Mouse (Mus musculus): Measurements from ENCODE around the gene Pard6a.
A peak's percentile ranks its signal among the peaks of the same experiment; 100 is the strongest.

Gene Pard6a

DNA sequence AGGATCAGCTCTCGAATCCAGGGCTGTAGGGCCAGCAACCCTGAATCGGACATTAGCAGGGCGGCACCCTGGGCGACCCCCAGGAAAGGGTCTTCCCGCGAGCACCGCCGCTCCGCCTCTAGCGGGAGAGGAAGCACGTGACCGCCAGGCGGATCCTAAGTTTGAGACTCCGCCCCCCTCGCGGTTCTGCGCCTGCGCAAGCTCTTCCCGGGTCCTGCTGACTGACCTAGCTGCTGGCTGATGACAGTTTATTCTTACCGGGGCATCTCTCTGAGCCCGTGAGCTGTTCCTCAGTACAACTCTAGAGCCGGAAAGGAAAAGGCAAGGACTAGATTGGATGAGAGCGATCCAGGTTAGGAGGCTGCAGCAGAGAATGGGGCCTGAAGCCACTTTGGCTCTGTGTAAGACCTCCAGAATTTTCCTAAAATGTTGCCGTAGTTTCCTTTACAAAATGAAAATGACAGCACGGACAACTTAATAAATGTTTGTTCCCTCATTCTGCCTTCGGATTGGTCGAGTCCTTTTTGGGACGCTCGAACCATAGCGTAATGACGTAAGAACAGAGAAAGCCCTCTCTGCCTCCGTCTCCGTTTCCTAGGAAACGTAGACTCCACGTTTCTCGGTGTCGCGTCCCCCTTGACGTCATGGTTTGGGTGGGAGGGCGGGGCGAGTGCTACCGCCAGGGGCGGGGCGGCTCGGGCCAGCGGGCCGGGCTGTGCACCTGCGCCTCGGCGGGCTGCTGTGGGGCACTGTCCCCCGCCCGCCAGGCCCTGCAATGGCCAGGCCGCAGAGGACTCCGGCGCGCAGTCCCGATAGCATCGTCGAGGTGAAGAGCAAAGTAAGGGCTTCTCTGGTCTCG, at the start of gene Pard6a, which contains the start of gene Acd:
Gene Pard6a, plus strand, starts transcription at position 183 of the 859 bp plus-strand sequence.
Gene Acd, minus strand, starts transcription at position 137 of the 859 bp plus-strand sequence.
- peak; percentile 89 for DNase-seq (ENCODE audit: low spot score)

DNA sequence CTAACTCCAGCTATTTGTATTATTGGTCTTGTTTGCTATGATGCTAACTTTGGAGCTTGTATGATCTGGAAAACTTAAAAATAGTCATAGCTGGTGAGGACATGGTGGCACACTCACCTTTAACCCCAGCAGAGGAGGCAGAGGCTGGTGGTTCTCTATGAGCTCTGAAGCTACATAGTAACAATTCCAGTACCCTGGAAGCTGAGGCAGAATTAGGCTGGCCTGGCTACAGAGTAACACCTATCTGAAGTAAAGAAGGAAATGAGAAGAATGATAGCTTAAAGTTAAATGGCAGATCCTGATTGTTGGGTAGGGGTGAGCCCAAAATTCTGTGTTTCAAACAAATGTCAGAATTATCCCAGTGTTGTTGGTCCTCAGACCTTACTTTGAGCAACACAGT, 43.3 kb upstream of the Pard6a start:
- DNase-seq (ENCODE audit: low spot score), result no peak

DNA sequence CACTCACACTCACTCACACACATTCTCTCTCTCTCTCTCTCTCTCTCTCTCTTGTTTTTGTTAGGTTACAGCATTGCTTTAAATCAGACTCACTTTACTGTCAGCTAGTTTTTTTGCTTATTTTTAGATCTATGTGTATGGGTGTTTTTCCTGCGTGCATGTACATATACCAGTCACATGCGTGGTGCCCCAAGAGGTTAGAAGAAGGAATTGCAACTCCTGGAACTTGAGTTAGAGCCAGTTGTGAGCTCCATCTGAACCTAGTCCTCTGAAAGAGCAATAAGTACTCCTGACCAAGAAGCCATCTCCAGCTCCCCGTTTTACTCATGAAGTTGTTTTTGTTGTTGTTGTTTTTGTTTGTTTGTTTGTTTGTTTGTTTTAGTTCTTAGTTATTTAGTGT, 39.8 kb upstream of the Pard6a start:
- DNase-seq (ENCODE audit: low spot score), result no peak

DNA sequence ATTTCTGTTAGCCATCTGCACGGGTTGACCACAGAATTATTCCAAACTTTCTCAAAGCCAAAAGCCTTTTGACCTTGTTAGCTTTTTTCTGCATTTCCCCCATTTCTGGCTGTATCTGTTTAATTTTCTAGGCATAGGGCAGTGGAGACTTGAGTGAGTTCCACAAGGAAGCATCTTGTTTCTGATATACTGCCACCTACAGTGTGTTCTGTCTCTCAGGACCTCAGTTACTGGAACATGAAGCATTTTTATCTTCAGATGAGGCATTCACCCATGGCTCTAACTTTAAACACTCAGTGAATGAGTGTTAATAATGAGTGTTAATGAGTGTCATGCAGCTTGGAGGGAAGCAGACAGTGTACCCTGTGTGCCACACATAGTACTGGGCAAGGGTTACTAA, 23.1 kb upstream of the Pard6a start:
- no peak for DNase-seq (ENCODE audit: low spot score)

DNA sequence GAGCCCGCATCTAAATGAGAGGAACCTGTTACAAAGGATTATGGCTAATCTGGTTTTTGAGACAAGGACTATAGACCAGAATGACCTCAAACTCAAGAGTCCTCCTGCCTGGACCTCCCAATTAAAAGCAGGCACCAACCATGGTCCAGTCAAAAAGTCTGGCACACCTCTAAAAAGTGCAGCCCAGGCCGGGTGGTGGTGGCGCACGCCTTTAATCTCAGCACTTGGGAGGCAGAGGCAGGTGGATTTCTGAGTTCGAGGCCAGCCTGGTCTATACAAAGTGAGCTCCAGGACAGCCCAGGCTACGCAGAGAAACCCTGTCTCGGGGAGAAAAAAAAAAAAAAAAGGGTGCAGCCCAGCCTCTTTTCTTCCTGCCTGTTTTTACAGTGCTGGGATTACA, 15.6 kb upstream of the Pard6a start:
- DNase-seq (ENCODE audit: low spot score), result no peak

DNA sequence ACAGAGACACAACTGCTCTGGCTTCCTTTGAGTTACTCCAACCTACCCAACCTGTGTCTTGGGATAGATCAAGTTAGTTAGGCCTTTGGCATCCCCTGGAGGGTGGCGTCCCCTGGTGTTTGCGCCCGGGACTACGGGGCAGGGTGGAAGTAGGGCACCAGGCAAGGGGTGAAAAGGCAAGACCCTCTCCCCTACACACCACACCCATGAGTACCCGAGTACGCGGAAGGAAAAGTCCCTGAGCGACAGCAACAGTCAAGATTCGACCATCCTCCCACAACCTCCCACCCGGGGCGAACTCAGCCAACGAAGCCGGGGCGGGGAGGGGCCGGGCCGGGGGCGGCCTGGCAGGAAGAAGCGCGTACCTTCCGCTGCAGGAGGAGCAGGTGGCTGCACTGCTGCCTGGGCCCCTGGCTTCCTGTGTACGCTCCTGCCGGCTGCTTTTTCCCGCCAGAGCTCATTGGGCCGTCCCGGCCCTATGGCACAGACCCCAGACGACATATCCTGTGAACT, 15.1 kb upstream of the Pard6a start, which contains the start of gene Carmil2:
Gene Carmil2, plus strand, starts transcription at position 479 of the 513 bp plus-strand sequence.
- DNase-seq (ENCODE audit: low spot score), result no peak

DNA sequence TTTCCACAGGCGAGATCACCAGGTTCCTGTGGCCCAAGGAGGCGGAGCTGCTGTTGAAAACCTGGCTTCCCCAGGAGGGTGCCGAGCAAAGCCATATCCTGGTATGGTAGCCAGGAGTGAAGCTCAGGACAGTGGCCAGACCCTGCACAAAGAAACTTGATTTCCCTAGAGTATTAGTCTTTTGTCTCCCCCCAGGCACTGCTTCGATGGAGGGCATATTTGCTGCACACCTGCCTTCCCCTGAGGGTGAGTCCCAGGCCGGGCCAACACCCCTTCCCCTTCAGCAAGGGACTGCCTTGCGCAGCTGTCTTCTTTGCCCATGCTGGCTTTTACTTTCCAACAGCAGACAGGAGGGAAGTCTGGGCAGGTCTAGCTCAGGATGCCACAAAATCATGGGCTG, 14.4 kb upstream of the Pard6a start:
- no peak for DNase-seq (ENCODE audit: low spot score)

DNA sequence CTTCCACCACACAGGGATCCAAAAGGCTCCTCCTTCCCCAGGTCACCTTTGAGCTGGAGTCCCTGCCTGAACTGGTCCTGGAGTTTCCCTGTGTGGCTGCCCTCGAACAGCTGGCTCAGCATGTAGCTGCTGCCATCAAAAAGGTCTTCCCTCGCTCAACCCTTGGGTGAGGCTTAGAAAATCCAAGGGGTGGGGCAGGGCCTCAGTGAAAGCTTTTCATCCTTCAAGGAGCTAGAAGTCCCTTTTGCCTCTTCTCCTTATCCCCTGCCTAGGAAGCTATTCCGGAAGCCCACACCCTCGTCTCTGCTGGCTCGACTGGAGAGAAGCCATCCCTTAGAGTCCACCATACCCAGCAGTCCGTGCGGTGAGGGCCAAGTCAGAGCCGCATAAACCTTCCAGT, 13.4 kb upstream of the Pard6a start:
- no peak for DNase-seq (ENCODE audit: low spot score)

DNA sequence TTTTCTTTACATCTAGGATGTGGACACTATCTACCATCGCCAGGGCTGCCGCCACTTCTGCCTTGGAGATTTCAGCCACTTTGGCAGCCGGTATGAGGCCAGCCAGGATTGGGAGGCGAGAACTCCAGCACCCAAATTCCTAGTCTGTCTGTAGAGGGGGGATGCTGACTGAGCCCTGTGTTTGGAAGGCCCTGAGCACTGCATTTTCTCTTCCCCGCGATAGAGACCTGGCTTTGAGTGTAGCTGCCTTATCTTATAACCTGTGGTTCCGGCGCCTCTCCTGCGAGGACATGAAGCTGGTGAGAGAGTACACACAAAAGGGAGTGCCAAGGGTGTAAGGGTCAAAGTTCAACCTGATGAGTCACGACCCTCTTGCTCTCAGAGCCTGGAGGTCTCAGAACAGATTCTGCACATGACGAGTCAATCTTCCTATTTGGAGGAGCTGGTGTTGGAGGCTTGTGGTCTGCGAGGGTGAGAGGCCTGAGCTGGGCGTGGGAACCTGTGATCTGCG, 12.7 kb upstream of the Pard6a start:
- DNase-seq (ENCODE audit: low spot score), result no peak

DNA sequence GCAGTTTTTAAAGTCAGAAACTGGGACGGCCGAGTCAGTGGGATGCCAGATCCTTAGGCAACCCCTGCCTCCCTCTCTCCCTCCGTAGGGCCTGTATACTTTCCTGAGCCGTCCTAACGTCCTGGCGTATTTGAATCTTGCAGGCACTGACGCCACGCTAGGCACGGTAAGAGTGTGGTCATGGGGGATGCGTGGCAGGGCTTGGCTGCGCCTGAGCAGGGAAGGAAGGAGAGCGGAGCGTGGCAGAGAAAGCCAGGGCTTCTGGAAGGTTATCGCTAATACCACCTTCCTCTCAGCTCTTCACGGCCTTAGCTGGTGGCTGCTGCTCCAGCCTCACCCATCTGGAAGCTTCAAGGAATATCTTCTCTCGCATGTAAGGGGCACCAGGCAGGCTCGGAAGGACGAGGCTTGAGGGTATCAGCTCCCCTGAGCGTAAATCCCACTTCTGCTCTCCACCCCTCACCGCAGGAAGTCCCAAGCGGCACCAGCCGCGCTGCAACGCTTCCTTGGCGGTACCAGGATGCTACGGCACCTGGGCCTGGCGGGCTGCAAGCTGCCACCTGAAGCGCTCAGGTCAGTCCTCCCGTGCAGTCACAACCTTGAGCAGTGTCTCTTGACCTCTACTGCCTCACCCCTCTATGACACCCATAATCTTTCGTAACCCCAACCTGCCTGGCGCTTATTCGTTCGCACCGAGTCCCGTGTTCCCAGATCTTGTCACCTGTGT, 11.5 kb upstream of the Pard6a start:
- no peak for DNase-seq (ENCODE audit: low spot score)

DNA sequence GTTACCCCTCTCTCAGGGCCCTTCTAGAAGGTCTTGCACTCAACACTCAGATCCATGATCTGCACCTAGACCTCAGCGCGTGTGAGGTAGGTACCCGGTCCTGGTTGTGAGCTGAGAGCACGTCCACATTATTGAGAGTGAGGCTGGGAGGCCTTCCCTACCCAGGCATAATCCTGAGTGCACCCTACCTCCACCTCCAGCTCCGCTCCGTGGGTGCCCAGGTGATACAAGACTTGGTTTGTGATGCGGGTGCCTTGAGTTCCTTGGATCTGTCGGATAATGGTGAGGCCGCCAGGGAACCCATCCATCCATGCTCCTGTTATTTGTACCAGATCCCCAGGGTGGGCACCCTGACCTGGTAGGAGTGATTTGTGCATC, 11.0 kb upstream of the Pard6a start:
- no peak for DNase-seq (ENCODE audit: low spot score)

DNA sequence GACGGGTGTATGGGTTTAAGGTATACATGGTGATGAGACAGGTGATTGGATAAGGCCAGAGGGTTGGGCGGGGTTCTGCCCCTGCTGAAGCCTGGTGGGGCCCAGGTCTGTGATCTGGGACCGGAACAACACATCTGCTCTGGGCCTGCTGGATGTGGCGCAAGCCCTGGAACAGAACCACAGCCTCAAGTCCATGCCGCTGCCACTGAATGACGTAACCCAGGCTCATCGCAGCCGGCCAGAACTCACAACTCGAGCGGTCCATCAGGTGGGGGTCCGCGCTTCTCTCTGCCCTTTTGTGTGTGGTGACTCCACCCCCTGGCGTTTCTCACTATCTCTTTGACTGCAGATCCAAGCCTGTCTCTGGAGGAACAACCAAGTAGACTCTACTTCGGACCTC, 10.0 kb upstream of the Pard6a start:
- no peak for DNase-seq (ENCODE audit: low spot score)

DNA sequence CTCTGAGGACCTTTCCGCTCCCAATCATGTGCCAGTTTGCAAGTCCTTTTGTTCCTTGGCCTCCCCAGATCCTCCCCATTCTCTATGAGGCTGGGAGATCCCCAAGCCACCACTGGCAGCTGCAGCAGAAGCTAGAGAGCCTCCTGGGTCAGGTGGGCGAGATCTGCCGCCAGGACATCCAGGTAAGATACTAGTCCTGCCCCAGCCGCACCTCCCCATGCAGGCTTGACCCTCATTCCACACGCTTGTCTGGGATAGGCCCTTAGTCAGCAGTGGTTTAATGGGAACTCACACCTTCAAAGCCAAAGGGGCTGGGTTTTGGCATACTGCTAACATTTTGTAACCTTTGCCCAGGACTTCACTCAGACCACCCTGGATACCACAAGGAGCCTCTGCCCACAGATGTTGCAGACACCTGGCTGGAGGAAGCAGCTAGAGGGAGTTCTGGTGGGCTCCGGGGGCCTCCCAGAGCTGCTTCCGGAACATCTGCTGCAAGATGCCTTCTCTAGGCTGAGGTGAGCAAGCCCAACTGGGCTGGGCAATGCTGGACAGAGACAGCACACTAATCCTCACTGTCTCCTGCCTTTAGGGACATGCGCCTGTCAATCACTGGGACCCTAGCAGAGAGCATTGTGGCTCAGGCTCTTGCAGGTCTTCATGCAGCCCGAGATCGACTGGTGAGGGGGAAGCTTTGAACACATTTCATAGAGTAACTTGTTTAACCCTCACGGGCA, 8.3 kb upstream of the Pard6a start:
- no peak for DNase-seq (ENCODE audit: low spot score)

DNA sequence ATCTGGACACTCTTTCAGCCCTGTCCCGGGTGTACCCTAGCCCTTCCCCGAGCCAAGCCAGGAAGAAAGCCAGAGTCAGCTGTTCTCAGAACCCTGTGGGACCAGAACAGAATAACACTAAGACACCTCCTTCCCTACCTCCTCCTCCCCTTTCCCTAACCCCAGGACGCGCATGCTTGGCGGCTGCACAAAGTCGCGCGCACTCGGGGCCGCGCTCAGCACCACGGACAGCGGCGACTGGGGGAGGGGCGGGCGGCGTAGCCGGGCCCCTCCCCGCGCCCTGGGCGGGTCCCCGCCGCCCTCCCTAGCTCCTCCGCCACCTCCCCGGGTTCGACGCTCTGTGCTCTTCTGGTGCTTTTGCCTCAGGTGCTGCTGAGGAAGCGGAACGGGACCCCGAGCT, 7.3 kb upstream of the Pard6a start:
- DNase-seq (ENCODE audit: low spot score), result no peak

DNA sequence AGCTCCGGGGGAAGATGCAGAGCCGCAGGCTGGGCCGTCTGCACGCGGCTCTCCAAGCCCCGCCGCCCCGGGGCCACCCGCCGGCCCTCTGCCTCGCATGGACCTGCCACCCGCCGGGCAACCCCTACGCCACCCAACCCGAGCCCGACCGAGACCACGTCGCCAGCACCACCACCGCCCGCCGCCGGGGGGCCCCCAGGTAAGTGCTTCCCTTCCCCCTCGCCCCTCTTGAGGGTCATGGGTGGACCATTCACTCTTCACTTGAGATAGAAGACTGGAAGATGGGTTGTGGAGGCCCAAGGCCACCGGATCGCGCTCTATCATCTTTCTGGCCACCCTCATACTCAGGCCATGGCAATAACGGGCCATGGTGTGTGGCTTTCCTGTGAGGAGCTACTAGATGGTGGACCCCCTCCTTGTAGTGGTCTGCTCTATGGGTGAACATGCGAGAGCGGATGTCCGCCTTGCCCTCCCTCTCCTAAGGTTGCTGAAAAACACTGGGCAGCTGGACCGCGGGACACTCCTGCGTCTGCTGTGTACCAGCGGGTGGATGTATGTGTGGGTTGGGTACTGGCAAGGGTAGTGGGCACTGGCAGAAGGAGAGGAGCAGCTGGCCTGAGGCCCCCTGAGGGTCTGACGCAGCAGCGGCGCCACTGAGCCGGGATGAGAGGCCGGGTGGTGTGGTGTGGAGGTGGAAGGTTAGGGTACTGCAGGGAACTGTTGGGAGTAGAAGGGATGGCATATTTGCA, 6.7 kb upstream of the Pard6a start:
- DNase-seq (ENCODE audit: low spot score), result no peak

DNA sequence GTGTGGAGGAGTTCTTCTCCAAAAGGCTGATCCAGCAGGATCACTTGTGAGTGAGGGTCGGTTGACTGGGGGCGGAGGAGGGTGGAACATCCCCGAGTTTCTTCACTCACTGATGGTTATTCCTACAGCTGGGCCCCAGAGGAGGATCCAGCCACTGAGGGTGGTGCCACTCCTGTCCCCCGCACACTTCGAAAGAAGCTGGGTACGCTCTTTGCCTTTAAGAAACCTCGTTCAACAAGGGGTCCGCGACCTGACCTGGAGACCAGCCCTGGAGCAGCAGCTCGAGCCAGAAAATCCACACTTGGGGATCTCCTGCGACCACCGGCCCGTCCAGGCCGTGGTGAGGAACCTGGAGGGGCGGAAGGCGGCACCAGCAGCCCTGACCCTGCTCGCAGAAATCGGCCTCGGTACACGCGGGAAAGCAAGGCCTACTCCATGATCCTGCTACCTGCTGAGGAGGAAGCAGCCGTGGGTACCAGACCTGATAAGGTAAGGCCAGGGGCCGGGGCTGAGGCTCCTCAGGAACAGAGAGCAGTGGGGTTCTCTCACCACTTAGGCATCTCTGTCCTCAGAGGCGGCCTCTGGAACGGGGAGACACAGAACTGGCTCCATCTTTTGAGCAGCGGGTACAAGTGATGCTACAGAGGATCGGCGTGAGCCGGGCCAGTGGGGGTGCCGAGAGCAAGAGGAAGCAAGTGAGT, 5.7 kb upstream of the Pard6a start:
- no peak for DNase-seq (ENCODE audit: low spot score)

DNA sequence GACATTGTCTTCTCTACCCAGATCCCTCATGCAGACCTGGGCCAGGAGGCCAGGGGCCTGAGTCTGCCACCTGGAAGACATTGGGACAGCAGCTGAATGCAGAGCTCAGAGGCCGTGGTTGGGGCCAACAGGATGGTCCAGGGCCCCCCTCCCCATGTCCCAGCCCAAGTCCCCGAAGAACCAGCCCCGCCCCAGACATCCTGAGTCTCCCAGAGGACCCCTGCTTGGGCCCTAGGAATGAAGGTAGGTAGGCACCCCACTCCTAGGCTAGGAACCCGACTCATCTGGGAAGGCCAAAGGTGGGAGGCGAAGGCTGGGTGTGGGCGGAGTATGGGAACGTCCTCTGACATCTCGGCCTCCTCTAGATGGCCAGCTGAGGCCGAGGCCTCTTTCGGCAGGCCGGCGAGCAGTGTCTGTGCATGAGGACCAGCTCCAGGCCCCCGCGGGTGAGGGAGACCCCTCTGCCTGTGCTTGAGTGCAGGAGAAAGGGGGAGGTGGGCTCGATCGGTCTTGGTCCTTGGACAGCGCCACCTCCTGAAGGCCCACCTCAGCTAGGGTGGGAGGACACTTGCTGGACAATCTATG, 3.7 kb upstream of the Pard6a start:
- no peak for DNase-seq (ENCODE audit: low spot score)

DNA sequence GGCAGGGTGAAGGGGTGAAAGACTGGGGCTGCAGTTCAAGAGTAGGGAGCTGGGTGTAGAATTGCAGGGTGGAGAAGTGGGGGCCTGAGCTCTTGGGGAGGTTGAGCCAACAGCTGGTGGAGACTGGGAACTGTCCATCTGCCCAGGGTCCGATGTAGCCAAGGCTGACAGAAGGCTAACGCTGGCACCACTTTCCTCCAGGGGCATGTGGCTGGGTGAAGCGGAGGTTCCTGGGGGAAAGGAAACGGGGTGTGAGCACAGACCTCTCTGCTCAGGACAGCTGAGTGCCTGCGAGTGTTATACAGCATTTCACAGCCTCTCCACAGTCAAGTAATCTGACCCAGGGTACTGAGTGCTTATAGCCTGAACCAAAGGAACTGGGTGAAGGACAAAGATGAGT, 2.2 kb upstream of the Pard6a start:
- DNase-seq (ENCODE audit: low spot score), result no peak

DNA sequence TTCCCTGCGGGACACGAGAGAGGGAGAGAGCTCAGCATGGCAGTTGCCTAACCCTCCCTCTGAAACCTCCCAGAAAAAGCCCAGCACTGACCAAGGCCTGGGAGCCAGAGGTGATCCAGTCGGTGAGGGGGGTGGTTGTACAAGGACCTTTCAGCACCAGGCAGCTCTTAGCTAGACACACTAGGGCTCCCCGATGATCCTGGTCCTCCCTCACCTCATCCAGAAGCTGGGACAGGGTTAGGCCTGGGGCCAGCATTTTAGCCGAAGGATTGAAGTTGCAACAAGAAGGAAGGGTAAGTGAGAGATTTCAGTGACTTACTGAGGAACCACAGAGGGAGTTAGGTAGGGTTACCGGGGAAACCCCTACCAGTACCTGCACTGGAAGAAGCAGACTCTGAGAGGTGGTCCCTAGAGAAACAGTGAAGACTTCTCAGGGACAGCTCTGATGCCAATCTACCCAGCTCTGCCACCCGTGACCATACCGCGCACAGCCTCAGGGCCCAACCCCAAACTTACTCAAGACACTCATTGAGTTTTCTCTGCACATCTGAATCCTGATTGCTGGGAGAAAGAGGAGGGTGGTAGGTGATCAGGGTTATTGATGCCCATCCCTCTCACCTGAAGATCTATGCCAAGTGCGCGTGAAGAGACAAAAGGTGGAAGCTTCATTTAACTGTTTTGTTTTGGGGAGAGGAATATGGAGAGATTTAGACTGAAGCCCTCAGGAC, 1.3 kb upstream of the Pard6a start:
- DNase-seq (ENCODE audit: low spot score), result no peak

DNA sequence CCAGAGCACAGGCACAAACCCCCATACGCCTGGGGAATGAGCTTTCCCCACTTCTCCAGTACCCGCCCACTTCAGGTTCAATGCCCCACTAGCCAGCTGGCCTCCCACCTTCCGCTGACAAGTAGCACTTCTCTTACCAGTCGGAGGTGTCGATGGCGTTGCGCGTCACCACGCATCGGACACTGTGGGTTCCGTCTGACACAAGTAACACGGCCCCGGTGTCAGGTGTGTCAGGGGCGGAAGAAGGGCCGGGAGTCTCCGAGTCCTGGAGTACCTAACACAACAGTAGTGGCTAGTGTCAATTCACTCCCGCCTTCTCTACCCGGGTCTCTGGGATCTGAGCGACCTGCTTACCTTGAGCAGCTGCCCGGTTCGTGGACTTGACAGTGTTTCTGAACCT, 382 bp upstream of the Pard6a start:
- peak; percentile 37 for DNase-seq (ENCODE audit: low spot score)

Data from ovary, adult 18-20 months (tissue).